Mouse (Mus musculus) T-helper 1 cell (primary cell): ENCODE results near the gene Ptpra.
"Not testable (repeated sequence)": the region's sequence is repeated elsewhere in the genome, so short reads cannot be mapped to it uniquely, and the experiment has no call there.

Source experiments
- in situ Hi-C: fragments of 300-600 bp; cut with MboI, MseI; formaldehyde crosslinking; loops from one replicate; pipeline ENCODE4 v1.15.1; 2025; ENCODE audit warnings: high pct_unique_total_duplicates

Gene Ptpra

DNA sequence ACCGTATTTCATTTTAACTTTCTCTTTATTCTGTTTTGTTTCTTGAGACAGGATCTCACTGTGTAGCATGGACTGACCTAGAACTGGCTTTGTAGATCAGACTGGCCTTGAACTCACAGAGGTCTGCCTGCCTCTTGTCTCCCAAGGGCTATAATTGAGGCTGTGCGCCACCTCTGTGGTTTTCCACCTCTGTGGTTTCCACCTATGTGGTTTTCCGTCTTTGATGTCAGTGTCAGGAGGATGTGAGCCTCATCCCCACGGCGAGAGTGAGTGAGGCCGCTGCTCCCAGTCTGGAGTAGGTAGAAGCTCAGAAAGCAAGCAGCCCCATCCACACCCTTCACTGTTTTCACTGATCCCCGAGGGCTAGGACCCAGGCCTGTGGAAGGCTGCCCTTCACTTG lies 104.8 kb downstream of the Ptpra start:
- in situ Hi-C loops, result no loop called here

- in situ Hi-C loops, result no loop called here
Measured at GRCm38 (mm10) chr2:130556292-130556691, 106.2 kb downstream of the Ptpra start.

GRCm38 (mm10) chr2:130557462-130557861 lies 107.4 kb downstream of the Ptpra start:
- in situ Hi-C loops, result no loop called here

- in situ Hi-C loops, result no loop called here
Measured at GRCm38 (mm10) chr2:130558015-130558414, 107.9 kb downstream of the Ptpra start.

- in situ Hi-C loops, result no loop called here
Measured at GRCm38 (mm10) chr2:130563212-130564055, 113.4 kb downstream of the Ptpra start, which contains the start of gene Mrps26. Gene Mrps26 (plus strand): TSS chr2:130563742.

DNA sequence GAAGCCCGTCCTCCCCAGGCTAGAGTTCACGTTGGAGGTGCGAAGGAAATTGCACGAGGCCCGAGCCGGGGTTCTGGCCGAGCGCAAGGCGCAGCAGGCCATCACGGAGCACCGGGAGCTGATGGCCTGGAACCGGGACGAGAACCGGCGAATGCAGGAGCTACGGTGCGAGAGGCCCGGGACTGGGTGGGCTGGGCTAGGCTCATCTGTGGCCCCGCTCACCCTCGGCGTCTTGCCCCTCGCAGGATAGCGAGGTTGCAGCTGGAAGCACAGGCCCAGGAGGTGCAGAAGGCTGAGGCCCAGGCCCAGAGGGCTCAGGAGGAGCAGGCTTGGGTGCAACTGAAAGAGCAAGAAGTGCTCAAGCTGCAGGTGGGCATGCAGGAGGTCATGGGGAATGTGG lies 114.0 kb downstream of the Ptpra start:
- in situ Hi-C loops, result no loop called here

GRCm38 (mm10) chr2:130564983-130565382 lies 114.9 kb downstream of the Ptpra start:
- in situ Hi-C loops, result no loop called here

DNA sequence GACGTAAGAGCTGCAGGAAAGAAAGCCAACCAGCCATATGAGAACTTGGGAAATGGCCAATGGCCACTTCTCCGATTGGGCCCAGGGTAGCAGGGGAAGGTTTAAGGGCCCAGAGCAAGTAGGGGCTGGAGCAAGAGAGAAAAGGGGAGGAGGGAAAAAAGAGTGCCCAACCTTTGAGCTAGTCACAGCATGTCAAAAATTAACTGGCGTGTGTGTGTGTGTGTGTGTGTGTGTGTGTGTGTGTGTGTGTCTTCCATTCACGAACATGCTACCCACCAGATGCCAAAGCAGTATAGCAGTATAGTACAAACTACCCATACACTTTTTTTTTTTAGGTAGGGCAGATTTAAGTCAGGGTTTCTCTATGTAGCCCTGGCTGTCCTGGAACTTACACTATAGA lies 118.8 kb downstream of the Ptpra start:
- in situ Hi-C loops, result no loop called here

DNA sequence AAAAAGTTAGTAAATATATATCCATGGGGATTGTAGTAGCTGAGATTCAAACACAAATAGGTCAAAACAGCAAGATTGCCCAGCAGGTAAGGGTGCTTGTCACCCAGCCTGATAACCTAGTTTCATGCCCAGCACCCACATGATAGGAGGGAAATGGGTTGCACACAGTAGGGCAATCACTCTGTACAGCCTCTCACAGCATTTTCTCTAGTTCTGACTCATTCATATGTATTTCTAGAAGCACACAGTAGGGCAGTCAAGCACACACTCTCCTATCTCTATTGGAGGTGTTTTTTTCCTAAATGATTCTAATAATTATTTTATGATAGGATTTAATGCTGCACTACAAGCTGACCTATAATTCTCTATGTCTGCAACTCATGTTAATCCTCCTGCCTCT lies 119.8 kb downstream of the Ptpra start:
- in situ Hi-C loops, result no loop called here

DNA sequence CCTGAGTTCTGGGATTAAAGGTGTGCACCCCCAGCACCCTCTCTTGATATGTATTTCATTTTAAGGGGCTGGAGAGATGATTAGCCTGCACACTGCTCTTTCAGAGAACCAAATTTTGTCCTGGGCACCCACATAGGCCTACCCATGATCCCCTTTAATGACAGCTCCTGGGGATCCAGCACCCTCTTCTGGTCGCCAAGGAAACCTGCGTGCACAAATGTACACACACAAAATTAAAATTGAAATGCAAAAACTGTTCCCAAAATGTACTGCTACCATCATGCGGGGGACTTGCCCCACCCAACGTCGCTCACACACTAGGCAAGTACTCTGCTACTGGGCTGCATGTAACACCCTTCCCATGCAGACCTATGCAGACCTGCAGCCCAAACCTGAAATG lies 124.9 kb downstream of the Ptpra start:
- in situ Hi-C loops, result no loop called here

GRCm38 (mm10) chr2:130575873-130576272 lies 125.8 kb downstream of the Ptpra start, which contains the start of gene Oxt:
Gene Oxt (plus strand): TSS chr2:130576173.
- in situ Hi-C loops, result no loop called here

DNA sequence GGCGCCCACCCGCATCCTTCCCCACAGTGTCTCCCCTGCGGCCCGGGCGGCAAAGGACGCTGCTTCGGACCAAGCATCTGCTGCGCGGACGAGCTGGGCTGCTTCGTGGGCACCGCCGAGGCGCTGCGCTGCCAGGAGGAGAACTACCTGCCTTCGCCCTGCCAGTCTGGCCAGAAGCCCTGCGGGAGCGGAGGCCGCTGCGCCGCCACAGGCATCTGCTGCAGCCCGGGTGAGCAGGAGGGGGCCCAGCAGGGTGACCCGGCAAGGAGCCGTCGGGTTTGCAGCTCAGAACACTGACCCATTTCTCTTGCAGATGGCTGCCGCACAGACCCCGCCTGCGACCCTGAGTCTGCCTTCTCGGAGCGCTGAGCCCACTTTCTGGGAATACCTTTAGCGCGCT lies 126.5 kb downstream of the Ptpra start:
- in situ Hi-C loops, result not testable (repeated sequence)

GRCm38 (mm10) chr2:130577021-130577420 lies 126.9 kb downstream of the Ptpra start:
- in situ Hi-C loops, result no loop called here

DNA sequence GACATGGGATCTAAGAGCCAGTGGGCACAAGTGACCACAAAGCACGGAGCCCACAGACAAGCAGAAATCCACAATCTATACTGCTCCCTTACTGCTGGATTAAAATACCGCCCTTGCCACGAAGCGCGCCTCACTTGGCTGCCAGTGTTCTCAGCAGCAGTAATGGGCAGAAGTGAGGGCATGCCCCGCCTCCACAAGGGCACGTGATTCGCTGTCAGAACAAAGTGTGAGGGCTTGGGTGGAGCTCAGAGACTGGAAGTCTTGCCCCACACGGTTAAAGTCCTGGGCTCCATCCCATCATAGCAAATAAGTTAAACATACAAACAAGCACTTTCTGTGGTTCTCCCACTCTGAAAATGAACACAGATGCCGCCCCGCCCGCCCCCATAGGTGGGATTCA lies 127.6 kb downstream of the Ptpra start:
- in situ Hi-C loops, result no loop called here

- in situ Hi-C loops, result no loop called here
Measured at GRCm38 (mm10) chr2:130578148-130578547, 128.1 kb downstream of the Ptpra start.

DNA sequence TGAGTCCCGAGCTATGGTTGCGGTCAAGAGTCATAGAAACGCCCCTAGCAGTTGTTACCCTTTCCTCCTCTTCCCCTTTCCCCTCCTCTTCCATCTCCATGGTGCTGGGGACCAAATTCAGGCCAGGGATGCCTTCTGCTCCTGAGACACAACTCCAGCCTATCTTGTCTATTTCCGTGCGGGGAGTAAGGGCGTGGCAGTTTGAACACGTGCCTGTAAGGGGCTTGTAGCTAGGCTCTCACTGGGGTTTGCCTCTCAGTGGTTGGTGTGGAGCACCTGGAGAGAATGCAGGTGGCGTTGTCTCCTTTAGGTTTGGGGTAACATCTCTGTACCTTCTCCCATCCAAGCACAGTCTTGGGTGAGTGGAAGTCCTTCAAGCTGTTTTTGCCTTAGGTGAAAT lies 129.7 kb downstream of the Ptpra start:
- in situ Hi-C loops, result no loop called here

GRCm38 (mm10) chr2:130581201-130581600 lies 131.1 kb downstream of the Ptpra start:
- in situ Hi-C loops, result no loop called here

DNA sequence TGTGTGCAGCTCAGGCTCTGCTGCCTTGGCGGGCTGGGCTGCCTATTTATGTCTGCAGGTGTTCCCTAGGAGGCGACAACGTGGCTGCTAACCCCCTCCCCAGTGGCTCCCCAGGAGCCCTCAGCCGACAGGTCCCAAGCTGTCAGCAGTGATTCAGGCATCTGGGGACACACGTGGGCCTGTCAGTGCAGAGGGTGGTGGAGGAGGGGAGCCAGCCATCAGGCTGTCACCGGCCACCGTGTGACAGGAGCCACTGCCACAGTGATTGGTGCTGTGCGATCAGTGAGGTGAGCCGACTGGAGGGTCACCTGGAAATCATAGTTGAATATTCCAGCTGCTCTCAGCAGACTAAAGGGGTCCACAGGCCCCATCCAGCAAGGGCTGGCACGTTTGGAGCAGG lies 132.5 kb downstream of the Ptpra start, which contains the start of gene Avp:
TSS of gene Avp (minus strand) at position 3 of the 400 bp plus-strand sequence.
- in situ Hi-C loops, result no loop called here

DNA sequence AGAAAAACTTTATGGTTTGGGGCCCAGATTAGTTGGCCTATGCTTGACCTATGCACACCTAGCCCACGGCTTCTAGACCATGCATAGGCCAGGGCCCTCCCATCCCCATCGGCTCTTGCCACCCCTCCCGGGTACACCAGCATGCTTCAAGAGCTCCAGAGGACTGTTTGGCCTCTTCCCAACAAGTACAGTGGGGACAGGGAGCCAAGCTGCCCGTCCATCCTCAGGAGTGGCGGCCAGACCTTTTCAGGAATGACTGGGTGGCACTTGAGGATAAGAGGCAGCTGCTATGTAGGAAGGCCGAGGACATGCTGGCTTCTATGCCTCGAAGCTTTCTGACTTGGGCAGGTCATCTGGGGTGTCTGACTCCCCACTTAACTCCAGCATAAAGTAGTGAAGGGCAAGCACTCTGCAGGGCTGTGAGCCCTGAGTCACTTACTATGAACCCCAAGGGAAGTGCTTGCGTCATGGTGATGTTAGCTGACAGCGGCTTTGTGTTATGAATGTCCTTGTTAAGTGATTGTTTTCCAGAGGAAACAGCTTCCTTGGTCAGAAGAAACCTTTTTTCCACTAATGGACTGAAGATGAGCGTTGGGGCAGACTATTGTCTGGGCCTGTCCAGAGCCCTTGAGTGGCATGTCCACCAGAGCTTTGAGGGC lies 134.0 kb downstream of the Ptpra start:
- in situ Hi-C loops, result no loop called here

DNA sequence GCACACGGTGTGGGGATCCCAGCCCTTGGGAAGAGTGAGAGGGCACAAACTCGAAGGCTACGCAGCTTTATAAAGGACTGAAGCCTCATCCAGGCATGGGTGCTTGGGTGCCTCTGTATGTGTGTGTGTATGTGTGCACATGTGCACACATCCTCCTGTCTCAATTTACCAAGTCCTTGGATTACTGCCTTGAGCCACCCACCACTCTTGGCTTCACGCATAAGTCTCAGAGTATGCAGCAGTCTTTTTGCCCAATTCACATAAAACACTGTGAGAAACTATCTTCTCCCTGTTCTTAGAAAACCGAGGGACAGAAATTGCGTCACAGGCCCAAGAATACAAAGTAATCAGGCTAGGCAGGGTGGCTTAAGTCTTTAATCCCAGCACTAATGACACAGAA lies 135.9 kb downstream of the Ptpra start:
- in situ Hi-C loops, result no loop called here

GRCm38 (mm10) chr2:130588373-130588772 lies 138.3 kb downstream of the Ptpra start:
- in situ Hi-C loops, result no loop called here

DNA sequence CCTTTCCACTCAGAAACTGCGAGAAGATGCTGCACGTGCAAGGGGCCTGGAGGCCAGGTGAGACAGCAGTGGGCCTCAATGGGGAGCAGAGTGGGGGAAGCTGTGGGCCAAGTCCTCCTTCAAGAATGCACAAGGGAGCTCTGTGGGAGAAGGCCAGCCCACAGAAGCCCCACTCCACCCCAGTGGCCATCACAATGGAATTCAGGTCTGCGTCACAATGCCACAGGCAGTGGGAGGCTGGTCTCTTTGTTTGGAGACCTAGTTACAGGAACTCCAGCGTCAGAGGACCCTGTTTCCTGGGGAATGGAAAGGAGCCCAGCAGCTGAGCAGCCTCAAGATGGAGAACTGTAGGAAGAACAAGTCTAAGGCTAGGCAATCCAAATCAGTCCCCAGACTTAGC lies 139.1 kb downstream of the Ptpra start:
- in situ Hi-C loops, result no loop called here

DNA sequence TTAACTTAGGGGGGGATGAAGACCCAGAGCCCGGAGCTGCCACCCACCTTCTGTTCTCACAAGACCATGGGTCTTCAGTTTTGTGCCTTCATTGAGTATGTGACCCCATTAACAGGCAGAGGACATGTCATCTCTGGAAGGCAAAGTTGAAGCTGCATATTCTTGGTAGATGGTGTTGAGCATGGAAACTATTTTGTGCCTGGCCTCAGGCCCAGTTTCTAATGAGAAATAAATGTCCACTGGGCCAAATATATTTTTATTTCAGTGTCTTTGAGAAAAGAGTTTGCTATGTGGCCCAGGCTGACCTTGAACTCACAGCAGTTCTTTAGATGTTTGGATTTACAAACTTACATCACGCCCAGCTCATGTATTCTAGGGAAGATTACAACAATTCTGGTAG lies 139.7 kb downstream of the Ptpra start:
- in situ Hi-C loops, result no loop called here
